Mouse (Mus musculus) forebrain, embryonic 14.5 days (tissue): ENCODE measurements around the gene 1700030J22Rik. TPM values are rescaled to one million over a fixed set of nuclear protein-coding genes. Genes with fewer than 3 reads are reported as not detected.

Source experiments
- ATAC-seq: fragments of 200-750 bp; cut with Nextera tagmentation; 2 replicates; pipeline ENCODE4 v1.8.0; 2017; ENCODE audit warnings: mild to moderate bottlenecking, moderate library complexity
- DNase-seq: peaks from one replicate; pipeline ENCODE4 v3.0.0-alpha.2; 2015; ENCODE audit warnings: low spot score
- H3K27ac ChIP-seq: fragments of 300-500 bp; sonication (generic); 2 replicates; pipeline ENCODE4 v1.5.1; 2014; ENCODE audit warnings: low read depth, mild to moderate bottlenecking, control low read depth, low read length, moderate library complexity
- H3K27me3 ChIP-seq: fragments of 300-500 bp; sonication (generic); replicated peaks from 2 replicates; pipeline ENCODE4 v1.6.1; 2014; ENCODE audit warnings: low read length, control low read depth, mixed read lengths; ENCODE audit not compliant: control insufficient read depth, insufficient read depth
- H3K36me3 ChIP-seq: fragments of 300-500 bp; sonication (generic); 2 replicates; pipeline ENCODE4 v1.6.1; 2014; ENCODE audit warnings: low read length, control low read depth; ENCODE audit not compliant: control insufficient read depth, insufficient read depth
- H3K4me1 ChIP-seq: fragments of 300-500 bp; sonication (generic); 2 replicates; pipeline ENCODE4 v1.6.1; 2014; ENCODE audit warnings: antibody characterized with exemption, low read length, control low read depth; ENCODE audit not compliant: control insufficient read depth, insufficient read depth
- H3K4me2 ChIP-seq: fragments of 300-500 bp; sonication (generic); 2 replicates; pipeline ENCODE4 v1.6.1; 2014; ENCODE audit warnings: mild to moderate bottlenecking, control low read depth, low read length
- H3K4me3 ChIP-seq: fragments of 300-500 bp; sonication (generic); 2 replicates; pipeline ENCODE4 v1.5.1; 2014; ENCODE audit warnings: low read depth, low read length, control low read depth
- H3K9ac ChIP-seq: fragments of 300-500 bp; sonication (generic); 2 replicates; pipeline ENCODE4 v1.6.1; 2014; ENCODE audit warnings: mild to moderate bottlenecking, low read length, control low read depth, moderate library complexity
- H3K9me3 ChIP-seq: fragments of 300-500 bp; sonication (generic); replicated peaks from 2 replicates; pipeline ENCODE4 v1.6.1; 2016; ENCODE audit warnings: low read length, control low read depth, mixed read lengths; ENCODE audit not compliant: control insufficient read depth
- WGBS: fragments of 180-500 bp; shearing (Covaris S2); extraction: QIAGEN DNeasy Blood & Tissue Kit; methylation state at CpG from one replicate; pipeline ENCODE4 v1.1.7; 2014; 5-methylcytosine and 5-hydroxymethylcytosine counted together
- polyA plus RNA-seq: library from polyadenylated mRNA; unstranded; fragments of >200 nt; fragmentation: Nextera tagmentation; extraction: Ambion mirVana; gene quantifications from 2 replicates; pipeline ENCODE4 v1.2.1, GENCODE M21; 2014

1700030J22Rik gene
- polyA plus RNA-seq, 1 experiment from 2014 or later: 3.9 TPM

DNA sequence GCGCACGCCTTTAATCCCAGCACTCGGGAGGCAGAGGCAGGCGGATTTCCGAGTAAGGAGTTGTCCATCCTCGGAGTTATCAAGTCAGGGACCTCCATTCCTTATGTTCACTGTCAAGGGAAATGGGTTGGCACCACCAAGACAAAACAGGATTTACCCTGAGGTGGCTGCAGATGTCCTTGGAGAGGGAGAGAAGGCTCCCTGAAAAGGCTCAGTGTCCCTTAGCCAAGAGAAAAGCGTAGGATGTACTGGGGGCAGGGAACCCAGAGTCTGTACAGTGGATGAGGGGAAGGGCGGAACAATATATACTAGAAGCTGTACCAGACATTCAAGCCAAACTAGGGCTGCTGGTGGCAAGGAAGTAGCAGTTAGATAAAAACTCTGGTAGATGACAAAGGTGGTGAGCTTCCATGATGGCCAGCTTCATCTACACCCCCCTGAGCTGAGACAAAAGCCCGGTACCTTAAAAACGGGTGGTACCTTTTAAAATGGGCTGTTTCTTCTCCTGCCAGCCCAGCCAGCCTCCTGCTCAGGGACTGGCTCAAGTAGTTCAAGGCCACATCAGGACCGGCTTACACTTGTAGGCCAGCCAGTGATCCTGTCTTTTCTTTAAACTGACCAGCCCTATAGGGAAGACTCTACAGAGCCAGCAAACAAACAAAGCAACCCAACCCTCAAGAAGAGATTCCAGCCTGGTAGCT, 15.4 kb upstream of the 1700030J22Rik start:
- Histone ChIP-seq H3K4me1 (peaks cover 8% of the 10 kb centered on the region; the same call in 1 of the 2 replicates), H3K9me3 (no peaks in the 10 kb centered on the region), H3K36me3 (no peaks in the 10 kb centered on the region), H3K27ac (no peak overlapping the region), H3K4me3 (peak overlapping the region; percentile 66), H3K27me3 (no peaks in the 10 kb centered on the region), H3K4me2 (peak overlapping the region; percentile 93), H3K9ac (peak overlapping the region; percentile 69; the same call in 1 of the 2 replicates)
- DNase-seq (no peak), ATAC-seq (no peak)
- WGBS: 63% methylated on average over 11 of the region's 11 CpGs

DNA sequence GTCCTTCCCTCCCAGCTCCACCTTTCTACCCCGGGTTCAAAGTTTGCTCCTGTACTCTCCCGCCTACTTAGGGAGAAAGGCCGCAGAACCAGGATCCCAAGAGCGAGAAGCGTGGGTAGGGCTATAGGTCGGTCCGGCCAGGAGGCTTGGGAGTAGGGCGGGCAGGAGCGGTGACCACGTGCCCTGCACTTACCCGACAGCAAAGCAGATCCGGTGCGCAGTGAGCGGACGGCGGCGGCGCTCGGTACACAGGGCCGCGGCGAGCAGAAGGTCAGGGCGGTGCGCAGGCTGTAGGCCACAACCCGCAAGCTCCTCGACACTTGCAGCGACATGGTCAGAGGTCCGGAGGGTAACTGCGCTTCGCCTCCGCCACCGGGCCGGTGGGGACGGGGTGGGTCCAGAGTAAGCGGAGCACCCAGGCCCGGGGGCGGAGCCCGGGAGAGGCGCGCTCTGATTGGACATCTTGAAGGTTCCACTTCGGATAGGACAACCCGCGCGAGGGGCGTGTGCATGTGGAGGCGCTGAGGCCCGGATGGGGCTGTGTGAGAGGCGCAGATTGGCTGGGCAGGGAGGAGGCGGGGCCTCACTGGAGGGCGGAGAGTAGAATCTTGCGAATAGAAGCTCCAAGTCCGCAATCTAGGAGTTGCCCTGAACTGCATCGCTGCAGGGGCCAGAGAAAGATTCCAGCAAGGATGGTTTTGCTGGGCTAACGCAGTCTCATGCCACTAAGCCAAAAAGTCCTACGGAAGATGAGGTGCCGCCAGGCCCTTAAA, 14.5 kb upstream of the 1700030J22Rik start, which contains the start of gene Gcsh:
Gcsh (minus strand) TSS at position 443 of the 773 bp plus-strand sequence.
- 0 out of 2 replicates have a peak within 1 kb of the TSS, but pooled peaks have one; percentile 2 for H3K27ac ChIP-seq
- H3K4me3 ChIP-seq: peak within 1 kb of the TSS; percentile 66
- under 1% methylated on average over 56 of the region's 56 CpGs for WGBS
- H3K27me3 ChIP-seq: no peaks in the 10 kb centered on the region
- H3K9ac ChIP-seq: peak within 1 kb of the TSS; percentile 69
- H3K4me1 ChIP-seq: peaks cover 8% of the 10 kb centered on the region; the same call in 1 of the 2 replicates
- no peaks in the 10 kb centered on the region for H3K9me3 ChIP-seq
- no peaks in the 10 kb centered on the region for H3K36me3 ChIP-seq
- peak; percentile 100 for ATAC-seq
- DNase-seq: peak; percentile 99
- peak within 1 kb of the TSS; percentile 93 for H3K4me2 ChIP-seq

DNA sequence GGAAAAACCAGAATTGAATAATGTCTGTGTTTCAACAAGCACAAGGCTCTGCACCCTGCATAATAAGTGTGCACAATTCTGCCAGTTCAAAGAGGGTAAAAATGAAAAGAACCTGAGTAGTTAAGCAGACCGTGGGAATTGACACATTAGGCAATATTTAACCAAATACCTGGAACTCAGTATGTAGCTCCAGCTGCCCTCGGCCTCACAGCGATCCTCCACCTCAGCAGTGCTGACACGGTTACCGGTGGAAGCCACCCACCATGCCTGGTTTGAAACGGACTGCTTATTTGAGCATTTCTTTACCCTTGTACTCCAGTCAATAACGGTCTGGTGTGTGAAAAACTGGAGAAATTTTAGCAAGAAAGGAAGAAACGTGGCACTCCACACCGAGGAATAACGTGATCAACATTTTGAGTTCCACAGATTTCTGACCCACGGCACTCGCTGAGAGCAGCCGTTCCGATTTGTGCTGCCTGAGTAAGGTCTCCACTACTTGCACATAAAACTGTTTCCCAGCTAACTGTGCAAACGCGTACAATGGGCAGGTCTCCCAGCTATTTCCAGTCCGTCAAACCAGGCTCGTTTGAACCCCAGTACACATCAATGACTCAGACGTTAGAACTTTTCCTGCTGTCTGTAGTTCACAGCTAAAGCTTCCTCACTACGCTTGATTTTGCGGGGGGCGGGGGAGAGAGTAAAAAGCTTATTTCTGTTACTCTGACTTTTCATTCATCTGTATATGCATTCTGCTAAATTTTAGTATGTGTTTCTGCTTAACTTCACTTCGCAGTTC, 13.6 kb upstream of the 1700030J22Rik start:
- Histone ChIP-seq H3K27ac (no peak overlapping the region), H3K9ac (peak overlapping the region; percentile 69), H3K9me3 (no peaks in the 10 kb centered on the region), H3K27me3 (no peaks in the 10 kb centered on the region), H3K4me2 (peak overlapping the region; percentile 93), H3K36me3 (no peaks in the 10 kb centered on the region), H3K4me3 (peak overlapping the region; percentile 66), H3K4me1 (peaks cover 8% of the 10 kb centered on the region; the same call in 1 of the 2 replicates)
- ATAC-seq (no peak), DNase-seq (peak; percentile 29)
- 6% methylated on average over 23 of the region's 23 CpGs for WGBS

DNA sequence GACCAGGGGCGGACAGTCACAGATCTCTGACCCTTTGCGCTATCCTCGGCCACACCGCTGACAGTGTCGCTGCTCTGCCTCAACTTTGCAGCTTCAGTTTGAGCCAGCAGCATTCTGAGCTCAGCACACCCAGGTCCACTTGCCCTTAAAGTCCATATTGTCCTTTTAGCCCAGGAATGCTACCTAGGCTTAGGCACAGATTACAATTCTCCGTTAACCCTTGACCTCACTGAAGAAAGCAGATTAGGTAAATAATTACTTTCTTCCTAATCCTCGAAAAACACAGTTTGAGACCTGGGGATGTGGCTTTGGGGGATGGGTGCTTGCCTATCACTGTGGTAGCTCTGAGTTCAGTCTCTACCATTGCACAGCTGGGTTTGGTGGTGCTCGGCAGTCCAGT, 12.5 kb upstream of the 1700030J22Rik start:
- ATAC-seq: no peak
- H3K9ac ChIP-seq: no peak overlapping the region
- no peaks in the 10 kb centered on the region for H3K9me3 ChIP-seq
- H3K4me3 ChIP-seq: no peak overlapping the region
- H3K27me3 ChIP-seq: no peaks in the 10 kb centered on the region
- WGBS: 74% methylated on average over 8 of the region's 8 CpGs
- no peaks in the 10 kb centered on the region; the same call in 1 of the 2 replicates for H3K36me3 ChIP-seq
- no peak overlapping the region for H3K4me2 ChIP-seq
- no peak overlapping the region for H3K27ac ChIP-seq
- H3K4me1 ChIP-seq: peaks cover 8% of the 10 kb centered on the region; the same call in 1 of the 2 replicates
- DNase-seq: no peak

DNA sequence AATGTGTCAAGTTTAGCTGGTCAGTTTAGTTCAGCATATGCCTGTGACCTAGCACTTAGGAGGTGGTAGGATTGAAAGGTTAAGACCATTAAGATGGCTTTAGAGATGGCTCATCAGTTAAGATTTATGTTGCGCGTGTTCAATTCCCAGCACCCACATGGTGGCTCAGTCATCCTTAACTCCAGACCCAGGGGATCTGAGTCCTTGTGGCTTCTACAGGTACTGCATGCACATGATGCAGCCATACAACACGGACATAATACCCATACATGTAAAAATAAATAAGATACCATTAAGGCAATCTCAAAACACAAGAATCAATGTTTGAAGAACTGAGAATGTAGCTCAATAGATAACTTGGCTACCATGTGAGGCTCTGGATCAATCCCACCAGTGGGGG, 11.1 kb upstream of the 1700030J22Rik start:
- no peaks in the 10 kb centered on the region; the same call in 1 of the 2 replicates for H3K36me3 ChIP-seq
- H3K27ac ChIP-seq: no peak overlapping the region
- no peak overlapping the region for H3K4me3 ChIP-seq
- WGBS: 94% methylated on average over 3 of the region's 3 CpGs
- ATAC-seq (no peak), DNase-seq (no peak)
- no peaks in the 10 kb centered on the region for H3K27me3 ChIP-seq
- no peak overlapping the region for H3K9ac ChIP-seq
- H3K9me3 ChIP-seq: no peaks in the 10 kb centered on the region
- H3K4me2 ChIP-seq: no peak overlapping the region
- H3K4me1 ChIP-seq: peaks cover 8% of the 10 kb centered on the region; the same call in 1 of the 2 replicates

DNA sequence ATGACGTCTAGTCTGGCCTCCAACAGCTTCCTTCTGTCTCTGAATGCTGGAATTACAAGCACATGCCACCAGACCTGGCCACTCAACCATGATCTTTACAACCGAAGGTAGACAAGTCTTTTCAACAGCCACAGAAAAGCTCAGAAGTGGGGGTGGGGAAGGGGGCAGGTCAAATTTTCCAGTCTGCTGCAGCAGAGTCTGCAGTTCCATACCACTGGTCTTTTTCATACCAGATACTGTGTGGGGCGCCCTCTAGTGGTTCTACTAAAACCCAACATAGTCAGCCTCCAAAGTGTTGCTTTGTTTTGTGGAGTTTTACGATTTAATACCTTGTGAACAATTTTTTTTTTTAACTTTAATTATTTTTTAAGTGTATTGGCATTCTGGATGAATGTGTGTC, 1.4 kb upstream of the 1700030J22Rik start:
- ATAC-seq (no peak), DNase-seq (peak; percentile 80)
- Histone ChIP-seq H3K27ac (no peak overlapping the region), H3K27me3 (no peaks in the 10 kb centered on the region), H3K9ac (no peak overlapping the region), H3K9me3 (no peaks in the 10 kb centered on the region), H3K4me1 (no peaks in the 10 kb centered on the region), H3K4me3 (no peak overlapping the region), H3K36me3 (no peaks in the 10 kb centered on the region), H3K4me2 (no peak overlapping the region)
- WGBS: 10% methylated on average over 4 of the region's 4 CpGs

DNA sequence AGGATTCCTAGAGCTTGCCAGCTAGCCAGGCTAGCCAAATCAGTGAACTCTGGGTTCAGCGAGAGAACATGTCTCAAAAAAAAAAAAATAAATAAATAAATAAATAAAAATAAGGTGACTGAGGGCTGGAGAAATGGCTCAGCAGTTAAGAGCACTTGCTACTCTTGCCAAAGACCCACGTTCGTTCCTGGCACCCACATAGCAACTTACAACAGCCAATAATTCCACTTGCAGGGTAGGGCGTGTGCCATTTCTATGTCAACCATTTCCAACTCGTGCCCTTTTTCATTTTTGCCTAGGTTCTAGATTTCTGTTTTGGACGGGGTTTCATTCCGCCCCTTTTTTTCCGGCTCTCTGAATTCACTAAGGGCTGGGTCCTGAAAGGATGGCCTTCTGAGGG, 707 bp downstream of the 1700030J22Rik start:
- H3K9ac ChIP-seq: peak overlapping the region; percentile 47
- no peaks in the 10 kb centered on the region for H3K4me1 ChIP-seq
- 31% methylated on average over 8 of the region's 8 CpGs for WGBS
- no peaks in the 10 kb centered on the region for H3K9me3 ChIP-seq
- H3K4me2 ChIP-seq: peak overlapping the region; percentile 61
- H3K27ac ChIP-seq: no peak overlapping the region
- no peaks in the 10 kb centered on the region for H3K36me3 ChIP-seq
- DNase-seq: peak; percentile 7
- H3K4me3 ChIP-seq: peak overlapping the region; percentile 47
- no peak for ATAC-seq
- no peaks in the 10 kb centered on the region for H3K27me3 ChIP-seq

DNA sequence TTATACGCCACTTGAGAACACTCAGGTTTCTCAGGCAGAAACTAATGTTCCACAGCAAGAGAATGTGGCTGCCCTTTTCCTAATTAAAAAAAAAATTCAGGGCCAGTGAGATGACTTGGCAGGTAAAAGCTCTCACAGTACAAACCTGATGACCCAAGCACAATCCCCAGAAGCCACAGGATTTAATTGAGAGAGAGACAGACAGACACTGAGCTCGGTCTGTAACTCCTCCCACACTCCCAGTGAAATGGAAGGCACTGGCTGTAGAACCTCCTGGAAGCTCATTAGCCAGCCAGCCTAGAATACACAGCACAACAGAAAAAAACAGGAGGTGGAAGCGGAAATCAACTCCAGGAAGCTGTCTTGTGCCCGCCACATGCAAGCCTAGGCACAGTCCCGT, 3.2 kb downstream of the 1700030J22Rik start:
- Histone ChIP-seq H3K36me3 (no peaks in the 10 kb centered on the region), H3K9ac (no peak overlapping the region), H3K27me3 (no peaks in the 10 kb centered on the region), H3K4me2 (no peak overlapping the region), H3K9me3 (no peaks in the 10 kb centered on the region), H3K27ac (no peak overlapping the region), H3K4me1 (no peaks in the 10 kb centered on the region), H3K4me3 (no peak overlapping the region)
- DNase-seq (no peak), ATAC-seq (no peak)
- 55% methylated on average over 5 of the region's 5 CpGs for WGBS
